Mouse (Mus musculus): Measurements from ENCODE around the gene Krtap13-1. TPM values are rescaled to one million over a fixed set of nuclear protein-coding genes. Genes with fewer than 3 reads are reported as not detected.
"Not testable (repeated sequence)": the region's sequence is repeated elsewhere in the genome, so short reads cannot be mapped to it uniquely, and the experiment has no call there.

Gene Krtap13-1
- polyA plus RNA-seq, 1 experiment from 2014 or later, result not detected

- no peak overlapping the region for H3K27ac ChIP-seq (ENCODE audit: low read length)
- H3K4me3 ChIP-seq (ENCODE audit: low read length), result no peak overlapping the region
- no peak for ATAC-seq (ENCODE audit: low FRiP score, low TSS enrichment)
- 75% methylated on average over 2 of the region's 2 CpGs for WGBS
- H3K4me2 ChIP-seq (replicated peaks; ENCODE audit: low read depth, low read length), result no peak overlapping the region
- no peaks in the 10 kb centered on the region for H3K27me3 ChIP-seq (ENCODE audit: insufficient read depth, low read length)
- no peak overlapping the region for H3K9ac ChIP-seq (replicated peaks; ENCODE audit: low read length)
- no peaks in the 10 kb centered on the region for H3K36me3 ChIP-seq (ENCODE audit: insufficient read depth, low read length)
- no peaks in the 10 kb centered on the region for H3K4me1 ChIP-seq (ENCODE audit: insufficient read depth, low read length)
- no peaks in the 10 kb centered on the region for H3K9me3 ChIP-seq (ENCODE audit: low read length)
Observed at GRCm38 (mm10) chr16:88735391-88735790, 6.7 kb downstream of the Krtap13-1 start.

- no peaks in the 10 kb centered on the region for H3K27me3 ChIP-seq (ENCODE audit: insufficient read depth, low read length)
- H3K9me3 ChIP-seq (ENCODE audit: low read length), result no peaks in the 10 kb centered on the region
- no peak overlapping the region for H3K4me2 ChIP-seq (replicated peaks; ENCODE audit: low read depth, low read length)
- no peak; the same call in 1 of the 2 replicates for ATAC-seq (ENCODE audit: low FRiP score, low TSS enrichment)
- H3K4me3 ChIP-seq (ENCODE audit: low read length), result no peak overlapping the region
- H3K9ac ChIP-seq (replicated peaks; ENCODE audit: low read length), result no peak overlapping the region
- no peaks in the 10 kb centered on the region for H3K4me1 ChIP-seq (ENCODE audit: insufficient read depth, low read length)
- H3K36me3 ChIP-seq (ENCODE audit: insufficient read depth, low read length), result no peaks in the 10 kb centered on the region
- no peak overlapping the region for H3K27ac ChIP-seq (ENCODE audit: low read length)
- WGBS, result 60% methylated on average over 4 of the region's 4 CpGs
Observed at GRCm38 (mm10) chr16:88744750-88745340, 16.2 kb downstream of the Krtap13-1 start.

DNA sequence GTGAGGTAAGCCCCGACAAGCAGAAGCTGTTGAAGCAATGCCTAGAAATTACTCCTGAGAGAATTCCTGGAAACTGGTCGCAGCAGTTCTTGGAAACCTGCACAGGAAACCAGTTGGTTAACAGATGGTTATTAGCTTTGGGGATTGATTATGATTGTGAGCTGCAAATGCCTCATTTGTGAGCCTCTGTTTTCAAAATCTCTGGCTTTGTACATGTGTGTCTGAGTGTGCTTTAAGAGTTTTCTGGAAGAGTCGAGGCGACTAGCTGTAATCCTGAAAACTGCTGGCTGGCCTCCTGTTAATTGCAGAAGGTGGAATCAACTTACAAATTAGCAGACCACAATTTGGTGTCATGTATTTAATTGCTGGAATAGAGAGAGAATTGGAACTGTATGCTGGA lies 19.3 kb downstream of the Krtap13-1 start:
- ATAC-seq (ENCODE audit: low FRiP score, low TSS enrichment), result no peak
- Histone ChIP-seq H3K4me1 (ENCODE audit: insufficient read depth, low read length) (no peaks in the 10 kb centered on the region), H3K9me3 (ENCODE audit: low read length) (no peaks in the 10 kb centered on the region), H3K4me3 (ENCODE audit: low read length) (no peak overlapping the region), H3K4me2 (replicated peaks; ENCODE audit: low read depth, low read length) (no peak overlapping the region), H3K27me3 (ENCODE audit: insufficient read depth, low read length) (no peaks in the 10 kb centered on the region), H3K36me3 (ENCODE audit: insufficient read depth, low read length) (no peaks in the 10 kb centered on the region), H3K27ac (ENCODE audit: low read length) (no peak overlapping the region), H3K9ac (replicated peaks; ENCODE audit: low read length) (no peak overlapping the region)
- WGBS, result 54% methylated on average over 4 of the region's 4 CpGs

- not testable (repeated sequence) for H3K4me3 ChIP-seq (ENCODE audit: low read length); H3K36me3 ChIP-seq (ENCODE audit: insufficient read depth, low read length); H3K9ac ChIP-seq (replicated peaks; ENCODE audit: low read length); H3K27me3 ChIP-seq (ENCODE audit: insufficient read depth, low read length); ATAC-seq (ENCODE audit: low FRiP score, low TSS enrichment); H3K4me1 ChIP-seq (ENCODE audit: insufficient read depth, low read length); H3K4me2 ChIP-seq (replicated peaks; ENCODE audit: low read depth, low read length); H3K27ac ChIP-seq (ENCODE audit: low read length); H3K9me3 ChIP-seq (ENCODE audit: low read length)
- 93% methylated on average over 3 of the region's 3 CpGs for WGBS
Observed at GRCm38 (mm10) chr16:88751535-88751934, 22.9 kb downstream of the Krtap13-1 start, which contains the start of gene Krtap13. Krtap13 (minus strand) TSS chr16:88751635.

DNA sequence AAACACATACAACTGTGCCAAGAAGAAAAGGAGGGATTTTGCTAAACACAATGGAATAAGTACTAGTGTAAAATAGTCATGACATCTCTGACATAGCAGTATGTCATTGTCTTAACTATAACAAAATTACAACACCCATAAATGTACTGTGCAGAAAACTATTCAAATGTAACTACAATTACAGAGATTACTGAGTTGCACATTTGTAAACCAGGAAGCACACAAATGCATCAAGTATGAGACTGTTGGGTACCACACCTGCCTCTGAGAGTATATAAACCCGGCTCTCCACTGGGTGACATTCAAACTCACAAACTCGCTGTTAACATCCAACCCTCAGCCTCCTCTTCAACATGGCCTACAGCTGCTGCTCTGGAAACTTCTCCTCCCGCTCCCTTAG lies 29.9 kb downstream of the Krtap13-1 start, which contains the start of gene 2310034C09Rik:
Gene 2310034C09Rik (plus strand): TSS at position 301 of the 400 bp plus-strand sequence.
- H3K27ac ChIP-seq (ENCODE audit: low read length); H3K9ac ChIP-seq (replicated peaks; ENCODE audit: low read length); H3K4me2 ChIP-seq (replicated peaks; ENCODE audit: low read depth, low read length); H3K9me3 ChIP-seq (ENCODE audit: low read length); H3K27me3 ChIP-seq (ENCODE audit: insufficient read depth, low read length); H3K4me3 ChIP-seq (ENCODE audit: low read length); H3K4me1 ChIP-seq (ENCODE audit: insufficient read depth, low read length); H3K36me3 ChIP-seq (ENCODE audit: insufficient read depth, low read length); ATAC-seq (ENCODE audit: low FRiP score, low TSS enrichment): not testable (repeated sequence)
- WGBS, result 78% methylated on average over 3 of the region's 3 CpGs

DNA sequence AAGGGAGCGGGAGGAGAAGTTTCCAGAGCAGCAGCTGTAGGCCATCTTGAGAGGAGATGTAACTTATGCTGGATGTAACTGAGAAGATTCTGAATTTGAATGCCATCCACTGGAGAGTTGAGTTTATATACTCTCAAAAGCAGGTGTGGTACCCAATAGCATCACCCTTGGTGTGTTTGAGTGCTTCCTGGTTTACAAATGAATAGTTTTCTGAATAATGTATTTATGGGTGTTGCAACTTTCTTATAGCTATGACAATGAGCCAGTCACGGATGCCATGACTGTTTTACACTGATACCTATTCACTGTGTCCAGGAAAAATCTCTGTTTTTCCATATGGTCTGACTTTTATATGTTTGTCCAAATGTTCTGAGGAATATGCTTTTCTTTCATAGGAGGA lies 45.4 kb downstream of the Krtap13-1 start, which contains the start of gene 2310057N15Rik:
Gene 2310057N15Rik (minus strand): TSS at position 101 of the 400 bp plus-strand sequence.
- no peak within 1 kb of the TSS for H3K27ac ChIP-seq (ENCODE audit: low read length)
- ATAC-seq (ENCODE audit: low FRiP score, low TSS enrichment), result no peak

GRCm38 (mm10) chr16:88777596-88777995 lies 48.9 kb downstream of the Krtap13-1 start, which contains the start of gene Gm5965:
Gm5965 (plus strand) TSS chr16:88777896.
- no peaks in the 10 kb centered on the region for H3K9me3 ChIP-seq (ENCODE audit: low read length)
- no peak within 1 kb of the TSS for H3K9ac ChIP-seq (replicated peaks; ENCODE audit: low read length)
- no peak for ATAC-seq (ENCODE audit: low FRiP score, low TSS enrichment)
- H3K27ac ChIP-seq (ENCODE audit: low read length), result no peak within 1 kb of the TSS
- H3K4me2 ChIP-seq (replicated peaks; ENCODE audit: low read depth, low read length), result no peak within 1 kb of the TSS
- H3K4me3 ChIP-seq (ENCODE audit: low read length), result no peak within 1 kb of the TSS
- H3K36me3 ChIP-seq (ENCODE audit: insufficient read depth, low read length), result no peaks in the 10 kb centered on the region
- H3K4me1 ChIP-seq (ENCODE audit: insufficient read depth, low read length), result no peaks in the 10 kb centered on the region
- H3K27me3 ChIP-seq (ENCODE audit: insufficient read depth, low read length), result no peaks in the 10 kb centered on the region
- WGBS, result 91% methylated on average over 5 of the region's 6 CpGs

More for the DNA sequence above, 45.4 kb downstream of the Krtap13-1 start, which contains the start of gene 2310057N15Rik:
- Histone ChIP-seq H3K27me3 (ENCODE audit: insufficient read depth, low read length) (no peaks in the 10 kb centered on the region), H3K36me3 (ENCODE audit: insufficient read depth, low read length) (no peaks in the 10 kb centered on the region), H3K4me1 (ENCODE audit: insufficient read depth, low read length) (no peaks in the 10 kb centered on the region), H3K9ac (replicated peaks; ENCODE audit: low read length) (no peak within 1 kb of the TSS), H3K4me2 (replicated peaks; ENCODE audit: low read depth, low read length) (no peak within 1 kb of the TSS), H3K4me3 (ENCODE audit: low read length) (no peak within 1 kb of the TSS), H3K9me3 (ENCODE audit: low read length) (no peaks in the 10 kb centered on the region)
- WGBS, result 89% methylated on average over 2 of the region's 2 CpGs

Other genes starting within 250 kb of the Krtap13-1 start
- not detected in 2 replicates for gene Cldn17, start 221.9 kb upstream of the Krtap13-1 start, polyA plus RNA-seq (2015; fragmentation: Nextera tagmentation; extraction: Ambion mirVana)
- gene Cldn8, start 165.7 kb upstream of the Krtap13-1 start, polyA plus RNA-seq (2015; fragmentation: Nextera tagmentation; extraction: Ambion mirVana), result 140 and 143 TPM in 2 replicates
- gene Krtap24-1, start 116.6 kb upstream of the Krtap13-1 start, polyA plus RNA-seq (2015; fragmentation: Nextera tagmentation; extraction: Ambion mirVana), result not detected in 2 replicates
- not detected in 2 replicates for gene 2310079G19Rik, start 101.2 kb upstream of the Krtap13-1 start, polyA plus RNA-seq (2015; fragmentation: Nextera tagmentation; extraction: Ambion mirVana)
- gene Krtap26-1, start 81.1 kb upstream of the Krtap13-1 start, polyA plus RNA-seq (2015; fragmentation: Nextera tagmentation; extraction: Ambion mirVana), result not detected in 2 replicates
- gene Krtap27-1, start 57.2 kb upstream of the Krtap13-1 start, polyA plus RNA-seq (2015; fragmentation: Nextera tagmentation; extraction: Ambion mirVana), result not detected in 2 replicates
- gene 2310061N02Rik, start 20.9 kb upstream of the Krtap13-1 start, polyA plus RNA-seq (2015; fragmentation: Nextera tagmentation; extraction: Ambion mirVana), result not detected in 2 replicates
- gene Krtap13, start 22.8 kb downstream of the Krtap13-1 start, polyA plus RNA-seq (2015; fragmentation: Nextera tagmentation; extraction: Ambion mirVana), result not detected in 2 replicates
- gene 2310034C09Rik, start 30.0 kb downstream of the Krtap13-1 start, polyA plus RNA-seq (2015; fragmentation: Nextera tagmentation; extraction: Ambion mirVana), result not detected in 2 replicates
- not detected in 2 replicates for gene 2310057N15Rik, start 45.3 kb downstream of the Krtap13-1 start, polyA plus RNA-seq (2015; fragmentation: Nextera tagmentation; extraction: Ambion mirVana)
- gene Gm5965, start 49.0 kb downstream of the Krtap13-1 start, polyA plus RNA-seq (2015; fragmentation: Nextera tagmentation; extraction: Ambion mirVana), result 0.31 TPM in 1 of 2 replicates, not detected in the other
- gene Gm20741, start 83.4 kb downstream of the Krtap13-1 start, polyA plus RNA-seq (2015; fragmentation: Nextera tagmentation; extraction: Ambion mirVana), result not detected in 2 replicates
- not detected in 2 replicates for gene Krtap15, start 91.4 kb downstream of the Krtap13-1 start, polyA plus RNA-seq (2015; fragmentation: Nextera tagmentation; extraction: Ambion mirVana)
- gene Krtap14, start 97.3 kb downstream of the Krtap13-1 start, polyA plus RNA-seq (2015; fragmentation: Nextera tagmentation; extraction: Ambion mirVana), result not detected in 2 replicates
- not detected in 2 replicates for gene Krtap19-1, start 140.5 kb downstream of the Krtap13-1 start, polyA plus RNA-seq (2015; fragmentation: Nextera tagmentation; extraction: Ambion mirVana)
- gene Krtap19-2, start 145.4 kb downstream of the Krtap13-1 start, polyA plus RNA-seq (2015; fragmentation: Nextera tagmentation; extraction: Ambion mirVana), result not detected in 2 replicates
- not detected in 2 replicates for gene Krtap19-3, start 149.2 kb downstream of the Krtap13-1 start, polyA plus RNA-seq (2015; fragmentation: Nextera tagmentation; extraction: Ambion mirVana)
- not detected in 2 replicates for gene Krtap19-4, start 156.2 kb downstream of the Krtap13-1 start, polyA plus RNA-seq (2015; fragmentation: Nextera tagmentation; extraction: Ambion mirVana)
- gene Krtap19-5, start 167.6 kb downstream of the Krtap13-1 start, polyA plus RNA-seq (2015; fragmentation: Nextera tagmentation; extraction: Ambion mirVana), result not detected in 2 replicates
- gene Krtap19-9b, start 203.4 kb downstream of the Krtap13-1 start, polyA plus RNA-seq (2015; fragmentation: Nextera tagmentation; extraction: Ambion mirVana), result not detected in 2 replicates
- gene Krtap16-3, start 234.0 kb downstream of the Krtap13-1 start, polyA plus RNA-seq (2015; fragmentation: Nextera tagmentation; extraction: Ambion mirVana), result not detected in 2 replicates